Mouse (Mus musculus): ENCODE data around the gene Comtd1. TPM values are rescaled to one million over a fixed set of nuclear protein-coding genes. Genes with fewer than 3 reads are reported as not detected.

Comtd1 gene
- total and polyA plus RNA-seq, 2 experiments from 2014 or later, result 23.4 to 50.6 TPM

- 77% methylated on average over 7 of the region's 7 CpGs for WGBS
- no peak for ATAC-seq
- no peak for DNase-seq
Measured at GRCm38 (mm10) chr14:21801624-21802023, 47.2 kb downstream of the Comtd1 start.

GRCm38 (mm10) chr14:21800641-21801040, 48.1 kb downstream of the Comtd1 start:
- no peak overlapping the region for H3K4me2 ChIP-seq (ENCODE audit: low read depth)
- DNase-seq (no peak), ATAC-seq (no peak)
- no peaks in the 10 kb centered on the region for H3K27me3 ChIP-seq (ENCODE audit: insufficient read depth, low read length)
- WGBS, result 98% methylated on average over 4 of the region's 4 CpGs
- no peaks in the 10 kb centered on the region for H3K9me3 ChIP-seq (ENCODE audit: low read length)
- H3K4me1 ChIP-seq (ENCODE audit: insufficient read depth), result no peaks in the 10 kb centered on the region
- peaks cover 4% of the 10 kb centered on the region; the same call in 1 of the 2 replicates for H3K36me3 ChIP-seq (ENCODE audit: insufficient read depth)
- no peak overlapping the region for H3K9ac ChIP-seq
- no peak overlapping the region for H3K4me3 ChIP-seq (ENCODE audit: low read depth, low read length)
- no peak for TF ChIP-seq CTCF (IDR thresholded peaks at IDR 0.05; ENCODE audit: low read depth)
- H3K27ac ChIP-seq (ENCODE audit: low read depth, low read length), result no peak overlapping the region

More at GRCm38 (mm10) chr14:21801624-21802023, 47.2 kb downstream of the Comtd1 start:
- H3K4me2 ChIP-seq (ENCODE audit: low read depth), result no peak overlapping the region
- H3K9ac ChIP-seq, result no peak overlapping the region
- H3K4me1 ChIP-seq (ENCODE audit: insufficient read depth), result no peaks in the 10 kb centered on the region
- TF ChIP-seq CTCF (IDR thresholded peaks at IDR 0.05; ENCODE audit: low read depth), result no peak
- H3K27ac ChIP-seq (ENCODE audit: low read depth, low read length), result no peak overlapping the region
- H3K27me3 ChIP-seq (ENCODE audit: insufficient read depth, low read length), result no peaks in the 10 kb centered on the region
- H3K4me3 ChIP-seq (ENCODE audit: low read depth, low read length), result no peak overlapping the region
- H3K36me3 ChIP-seq (ENCODE audit: insufficient read depth), result peaks cover 4% of the 10 kb centered on the region; the same call in 1 of the 2 replicates
- H3K9me3 ChIP-seq (ENCODE audit: low read length), result no peaks in the 10 kb centered on the region

Other genes with a start within 250 kb of the Comtd1 start
- 0.24 TPM in 1 of 2 replicates, not detected in the other for gene Dupd1, start 134.4 kb downstream of the Comtd1 start, total RNA-seq (2014; rRNA removed)
- 0.33 and 0.35 TPM in 2 replicates for gene Dupd1, start 134.4 kb downstream of the Comtd1 start, polyA plus RNA-seq (2015; fragmentation: Nextera tagmentation; extraction: Ambion mirVana)
- 62.4 and 67.6 TPM in 2 replicates for gene Samd8, start 98.4 kb downstream of the Comtd1 start, total RNA-seq (2014; rRNA removed)
- 18.2 and 28.4 TPM in 2 replicates for gene Samd8, start 98.4 kb downstream of the Comtd1 start, polyA plus RNA-seq (2015; fragmentation: Nextera tagmentation; extraction: Ambion mirVana)
- gene Dusp13, start 97.8 kb downstream of the Comtd1 start, total RNA-seq (2014; rRNA removed), result 0.57 TPM in 1 of 2 replicates, not detected in the other
- 0.23 TPM in 1 of 2 replicates, not detected in the other for gene Dusp13, start 97.8 kb downstream of the Comtd1 start, polyA plus RNA-seq (2015; fragmentation: Nextera tagmentation; extraction: Ambion mirVana)
- 201 and 204 TPM in 2 replicates for gene Vdac2, start 23.7 kb downstream of the Comtd1 start, total RNA-seq (2014; rRNA removed)
- 264 and 294 TPM in 2 replicates for gene Vdac2, start 23.7 kb downstream of the Comtd1 start, polyA plus RNA-seq (2015; fragmentation: Nextera tagmentation; extraction: Ambion mirVana)
- 7.7 and 8.7 TPM in 2 replicates for gene Zfp503, start 140.6 kb upstream of the Comtd1 start, total RNA-seq (2014; rRNA removed)
- gene Zfp503, start 140.6 kb upstream of the Comtd1 start, polyA plus RNA-seq (2015; fragmentation: Nextera tagmentation; extraction: Ambion mirVana), result 3.9 and 5.0 TPM in 2 replicates
- 0.15 TPM in 1 of 2 replicates, not detected in the other for gene Lrmda, start 170.7 kb upstream of the Comtd1 start, total RNA-seq (2014; rRNA removed)
- gene Lrmda, start 170.7 kb upstream of the Comtd1 start, polyA plus RNA-seq (2015; fragmentation: Nextera tagmentation; extraction: Ambion mirVana), result 0.18 and 0.28 TPM in 2 replicates

All from forebrain, postnatal 0 days (tissue).